Mouse (Mus musculus) midbrain, postnatal 0 days (tissue): ENCODE measurements around the gene Erich4. TPM values are rescaled to one million over a fixed set of nuclear protein-coding genes. Genes with fewer than 3 reads are reported as not detected.

Experiments
- ATAC-seq: fragments of 200-750 bp; cut with Nextera tagmentation; 2 replicates; pipeline ENCODE4 v1.8.0; 2017; ENCODE audit warnings: moderate number of reproducible peaks, mild to moderate bottlenecking, moderate TSS enrichment, moderate library complexity; ENCODE audit not compliant: low FRiP score
- DNase-seq: peaks from one replicate; pipeline ENCODE4 v3.0.0-alpha.2; 2015; ENCODE audit warnings: low spot score
- H3K27ac ChIP-seq: fragments of 300-500 bp; sonication (generic); 2 replicates; pipeline ENCODE4 v1.5.1; 2014; ENCODE audit warnings: low read depth, mild to moderate bottlenecking, low read length, mixed read lengths
- H3K27me3 ChIP-seq: fragments of 300-500 bp; sonication (generic); 2 replicates; pipeline ENCODE4 v1.6.1; 2014; ENCODE audit warnings: low read length, control low read depth, mixed read lengths; ENCODE audit not compliant: insufficient read depth
- H3K36me3 ChIP-seq: fragments of 300-500 bp; sonication (generic); 2 replicates; pipeline ENCODE4 v1.6.1; 2014; ENCODE audit warnings: low read length, control low read depth, mixed read lengths; ENCODE audit not compliant: insufficient read depth
- H3K4me1 ChIP-seq: fragments of 300-500 bp; sonication (generic); 2 replicates; pipeline ENCODE4 v1.6.1; 2014; ENCODE audit warnings: mild to moderate bottlenecking, control low read depth, antibody characterized with exemption, low read length, mixed read lengths; ENCODE audit not compliant: insufficient read depth
- H3K4me2 ChIP-seq: fragments of 300-500 bp; sonication (generic); 2 replicates; pipeline ENCODE4 v1.6.1; 2014; ENCODE audit warnings: low read depth, mild to moderate bottlenecking, low read length, mixed read lengths; ENCODE audit not compliant: poor library complexity, severe bottlenecking
- H3K4me3 ChIP-seq: fragments of 300-500 bp; sonication (generic); 2 replicates; pipeline ENCODE4 v1.5.1; 2014; ENCODE audit warnings: low read depth, mild to moderate bottlenecking, low read length, moderate library complexity
- H3K9ac ChIP-seq: fragments of 300-500 bp; sonication (generic); replicated peaks from 2 replicates; pipeline ENCODE4 v1.6.1; 2014; ENCODE audit warnings: mild to moderate bottlenecking, low read length, moderate library complexity, mixed read lengths; ENCODE audit not compliant: poor library complexity, severe bottlenecking
- H3K9me3 ChIP-seq: fragments of 300-500 bp; sonication (generic); 2 replicates; pipeline ENCODE4 v1.6.1; 2016; ENCODE audit warnings: low read length, control low read depth
- CTCF ChIP-seq: IDR thresholded peaks from 2 replicates; pipeline ENCODE4 v1.5.1; 2016; ENCODE audit warnings: antibody characterized with exemption, mild to moderate bottlenecking
- WGBS: fragments of 180-500 bp; shearing (Covaris S2); extraction: QIAGEN DNeasy Blood & Tissue Kit; methylation state at CpG from one replicate; pipeline ENCODE4 v1.1.7; 2014; 5-methylcytosine and 5-hydroxymethylcytosine counted together
- polyA plus RNA-seq: library from polyadenylated mRNA; unstranded; fragments of >200 nt; fragmentation: Nextera tagmentation; extraction: Ambion mirVana; gene quantifications from 2 replicates; pipeline ENCODE4 v1.2.1, GENCODE M21; 2015
- total RNA-seq: library from RNA; depleted of rRNA; stranded (reverse); fragments of >200 nt; gene quantifications from 2 replicates; pipeline ENCODE4 v1.2.3, GENCODE M21; 2014; rRNA removed

Erich4 gene
- total and polyA plus RNA-seq, 2 experiments from 2014 or later, result not detected

GRCm38 (mm10) chr7:25568721-25569120 is 47.0 kb downstream of the Erich4 start:
- H3K9ac ChIP-seq, result no peak overlapping the region
- H3K4me2 ChIP-seq, result no peak overlapping the region
- no peaks in the 10 kb centered on the region for H3K9me3 ChIP-seq
- no peaks in the 10 kb centered on the region for H3K36me3 ChIP-seq
- H3K27ac ChIP-seq, result no peak overlapping the region
- TF ChIP-seq CTCF, result no peak
- no peaks in the 10 kb centered on the region for H3K4me1 ChIP-seq
- H3K27me3 ChIP-seq, result no peaks in the 10 kb centered on the region
- ATAC-seq (no peak), DNase-seq (no peak)
- 98% methylated on average over 7 of the region's 7 CpGs for WGBS
- no peak overlapping the region for H3K4me3 ChIP-seq

Other genes with a start within 250 kb of the Erich4 start
- gene Cnfn, start 246.2 kb downstream of the Erich4 start, total RNA-seq, result not detected in 2 replicates
- not detected in 2 replicates for gene Cnfn, start 246.2 kb downstream of the Erich4 start, polyA plus RNA-seq
- gene Lipe, start 217.2 kb downstream of the Erich4 start, total RNA-seq, result 10.6 and 11.6 TPM in 2 replicates
- 6.9 and 7.6 TPM in 2 replicates for gene Lipe, start 217.2 kb downstream of the Erich4 start, polyA plus RNA-seq
- not detected in 2 replicates for gene Cxcl17, start 203.0 kb downstream of the Erich4 start, total RNA-seq
- 0.38 and 0.57 TPM in 2 replicates for gene Cxcl17, start 203.0 kb downstream of the Erich4 start, polyA plus RNA-seq
- 1.4 and 2.9 TPM in 2 replicates for gene Ceacam1, start 138.3 kb downstream of the Erich4 start, total RNA-seq
- 0.84 and 0.94 TPM in 2 replicates for gene Ceacam1, start 138.3 kb downstream of the Erich4 start, polyA plus RNA-seq
- gene Ceacam2, start 76.0 kb downstream of the Erich4 start, total RNA-seq, result not detected in 2 replicates
- gene Ceacam2, start 76.0 kb downstream of the Erich4 start, polyA plus RNA-seq, result not detected in 2 replicates
- 54.3 and 58.1 TPM in 2 replicates for gene Dmac2, start 3.5 kb upstream of the Erich4 start, total RNA-seq
- gene Dmac2, start 3.5 kb upstream of the Erich4 start, polyA plus RNA-seq, result 47.5 and 50.6 TPM in 2 replicates
- gene B3gnt8, start 10.8 kb upstream of the Erich4 start, total RNA-seq, result 0.80 and 1.4 TPM in 2 replicates
- 0.62 and 0.97 TPM in 2 replicates for gene B3gnt8, start 10.8 kb upstream of the Erich4 start, polyA plus RNA-seq
- gene Bckdha, start 43.1 kb upstream of the Erich4 start, total RNA-seq, result 64.9 and 78.2 TPM in 2 replicates
- 40.7 and 50.9 TPM in 2 replicates for gene Bckdha, start 43.1 kb upstream of the Erich4 start, polyA plus RNA-seq
- gene Exosc5, start 43.3 kb upstream of the Erich4 start, total RNA-seq, result 19.7 and 29.4 TPM in 2 replicates
- 27.3 and 29.5 TPM in 2 replicates for gene Exosc5, start 43.3 kb upstream of the Erich4 start, polyA plus RNA-seq
- 60.8 and 94.4 TPM in 2 replicates for gene Tmem91, start 59.3 kb upstream of the Erich4 start, total RNA-seq
- 186 and 200 TPM in 2 replicates for gene Tmem91, start 59.3 kb upstream of the Erich4 start, polyA plus RNA-seq
- 22.8 and 32.1 TPM in 2 replicates for gene B9d2, start 64.9 kb upstream of the Erich4 start, total RNA-seq
- gene B9d2, start 64.9 kb upstream of the Erich4 start, polyA plus RNA-seq, result 58.2 and 67.2 TPM in 2 replicates
- 2.2 and 2.5 TPM in 2 replicates for gene Tgfb1, start 71.1 kb upstream of the Erich4 start, total RNA-seq
- 0.53 and 0.88 TPM in 2 replicates for gene Tgfb1, start 71.1 kb upstream of the Erich4 start, polyA plus RNA-seq
- gene Ccdc97, start 103.2 kb upstream of the Erich4 start, total RNA-seq, result 27.0 and 38.3 TPM in 2 replicates
- 29.1 and 34.4 TPM in 2 replicates for gene Ccdc97, start 103.2 kb upstream of the Erich4 start, polyA plus RNA-seq
- 117 and 126 TPM in 2 replicates for gene Hnrnpul1, start 138.9 kb upstream of the Erich4 start, total RNA-seq
- gene Hnrnpul1, start 138.9 kb upstream of the Erich4 start, polyA plus RNA-seq, result 41.8 and 47.8 TPM in 2 replicates
- gene Axl, start 172.8 kb upstream of the Erich4 start, total RNA-seq, result 22.2 and 28.1 TPM in 2 replicates
- 16.5 and 20.7 TPM in 2 replicates for gene Axl, start 172.8 kb upstream of the Erich4 start, polyA plus RNA-seq
- 3.0 and 4.8 TPM in 2 replicates for gene Cyp2s1, start 201.0 kb upstream of the Erich4 start, total RNA-seq
- gene Cyp2s1, start 201.0 kb upstream of the Erich4 start, polyA plus RNA-seq, result 2.5 and 3.4 TPM in 2 replicates